Mouse (Mus musculus) limb, embryonic 14.5 days (tissue): ENCODE results near the gene Rab40c. TPM values are rescaled to one million over a fixed set of nuclear protein-coding genes. Genes with fewer than 3 reads are reported as not detected.
A peak's percentile ranks its signal among the peaks of the same experiment; 100 is the strongest.
"Not testable (repeated sequence)": the region's sequence is repeated elsewhere in the genome, so short reads cannot be mapped to it uniquely, and the experiment has no call there.

Experiments used
- ATAC-seq: fragments of 200-750 bp; cut with Nextera tagmentation; 2 replicates; pipeline ENCODE4 v1.8.0; 2017; ENCODE audit warnings: low read depth, moderate number of reproducible peaks, moderate TSS enrichment; ENCODE audit not compliant: low FRiP score
- DNase-seq: peaks from one replicate; pipeline ENCODE4 v3.0.0-alpha.2; 2015; ENCODE audit warnings: low spot score
- H3K27ac ChIP-seq: fragments of 300-500 bp; sonication (generic); replicated peaks from 2 replicates; pipeline ENCODE4 v1.5.1; 2014; ENCODE audit warnings: low read depth, mild to moderate bottlenecking, low read length, moderate library complexity, mixed read lengths
- H3K27me3 ChIP-seq: fragments of 300-500 bp; sonication (generic); 2 replicates; pipeline ENCODE4 v1.6.1; 2014; ENCODE audit warnings: low read length, mixed read lengths; ENCODE audit not compliant: control insufficient read depth, insufficient read depth
- H3K36me3 ChIP-seq: fragments of 300-500 bp; sonication (generic); 2 replicates; pipeline ENCODE4 v1.6.1; 2014; ENCODE audit warnings: mild to moderate bottlenecking, low read length, moderate library complexity, mixed read lengths; ENCODE audit not compliant: control insufficient read depth, insufficient read depth
- H3K4me1 ChIP-seq: fragments of 300-500 bp; sonication (generic); 2 replicates; pipeline ENCODE4 v1.6.1; 2014; ENCODE audit warnings: antibody characterized with exemption, low read length, mixed read lengths; ENCODE audit not compliant: control insufficient read depth, insufficient read depth
- H3K4me2 ChIP-seq: fragments of 300-500 bp; sonication (generic); replicated peaks from 2 replicates; pipeline ENCODE4 v1.6.1; 2014; ENCODE audit warnings: low read depth, mild to moderate bottlenecking, low read length, moderate library complexity; ENCODE audit not compliant: severe bottlenecking
- H3K4me3 ChIP-seq: fragments of 300-500 bp; sonication (generic); replicated peaks from 2 replicates; pipeline ENCODE4 v1.5.1; 2014; ENCODE audit warnings: low read length
- H3K9ac ChIP-seq: fragments of 300-500 bp; sonication (generic); 2 replicates; pipeline ENCODE4 v1.6.1; 2014; ENCODE audit warnings: mild to moderate bottlenecking, low read depth, low read length, moderate library complexity; ENCODE audit not compliant: severe bottlenecking
- H3K9me3 ChIP-seq: fragments of 300-500 bp; sonication (generic); 2 replicates; pipeline ENCODE4 v1.6.1; 2016; ENCODE audit warnings: low read length; ENCODE audit not compliant: control insufficient read depth
- POLR2A ChIP-seq: fragments of 200-500 bp; IDR thresholded peaks from 2 replicates; pipeline ENCODE4 v1.8.0; 2012; ENCODE audit warnings: inconsistent platforms, mild to moderate bottlenecking, moderate library complexity, borderline replicate concordance; ENCODE audit not compliant: insufficient read depth, insufficient read length; ENCODE audit errors: extremely low read depth
- WGBS: fragments of 180-500 bp; shearing (Covaris S2); extraction: QIAGEN DNeasy Blood & Tissue Kit; methylation state at CpG from one replicate; pipeline ENCODE4 v1.1.7; 2014; 5-methylcytosine and 5-hydroxymethylcytosine counted together
- polyA plus RNA-seq, 2 experiments: library from polyadenylated mRNA; depleted of rRNA in 1 of 2; stranded (reverse) in 1 of 2; unstranded in 1 of 2; fragments of >200 nt; fragmentation: Nextera tagmentation in 1 of 2; extraction: Ambion mirVana in 1 of 2; gene quantifications; 2 replicates each; pipeline versions ENCODE4 v1.2.1 to v1.2.3; 2012 to 2014

The Rab40c gene
- polyA plus RNA-seq, 2 experiments = 20.8 to 53.3 TPM

GRCm38 (mm10) chr17:25874148-25874720 is 45.3 kb downstream of the Rab40c start:
- 7% methylated on average over 14 of the region's 14 CpGs for WGBS

GRCm38 (mm10) chr17:25873405-25874147 is 46.0 kb downstream of the Rab40c start:
- 0 out of 2 replicates have a peak overlapping the region, but pooled peaks have one; percentile 77 for H3K4me3 ChIP-seq
- H3K9ac ChIP-seq = no peak overlapping the region

More at GRCm38 (mm10) chr17:25874148-25874720, 45.3 kb downstream of the Rab40c start:
- H3K4me2 ChIP-seq = peak overlapping the region; percentile 88
- H3K36me3 ChIP-seq = peaks cover 17% of the 10 kb centered on the region
- DNase-seq (no peak), ATAC-seq (no peak)
- no peak for TF ChIP-seq POLR2A
- no peaks in the 10 kb centered on the region for H3K9me3 ChIP-seq
- peak overlapping the region; percentile 77 for H3K4me3 ChIP-seq
- peak overlapping the region; percentile 45 for H3K9ac ChIP-seq
- H3K4me1 ChIP-seq = peaks cover 10% of the 10 kb centered on the region
- peak overlapping the region; percentile 76 for H3K27ac ChIP-seq
- H3K27me3 ChIP-seq = no peaks in the 10 kb centered on the region

GRCm38 (mm10) chr17:25872676-25873075 is 46.9 kb downstream of the Rab40c start:
- H3K27ac ChIP-seq = no peak overlapping the region
- ATAC-seq = no peak
- no peak overlapping the region for H3K4me3 ChIP-seq
- H3K36me3 ChIP-seq = peaks cover 2% of the 10 kb centered on the region; the same call in 1 of the 2 replicates
- DNase-seq = no peak
- H3K27me3 ChIP-seq = no peaks in the 10 kb centered on the region
- H3K4me1 ChIP-seq = peaks cover 18% of the 10 kb centered on the region
- 80% methylated on average over 3 of the region's 3 CpGs for WGBS
- H3K4me2 ChIP-seq = no peak overlapping the region
- no peak overlapping the region for H3K9ac ChIP-seq
- no peaks in the 10 kb centered on the region for H3K9me3 ChIP-seq
- no peak for TF ChIP-seq POLR2A

More at GRCm38 (mm10) chr17:25873405-25874147, 46.0 kb downstream of the Rab40c start:
- no peak for TF ChIP-seq POLR2A
- ATAC-seq (no peak), DNase-seq (no peak)
- Histone ChIP-seq H3K4me1 (peaks cover 15% of the 10 kb centered on the region), H3K27ac (no peak overlapping the region), H3K9me3 (no peaks in the 10 kb centered on the region), H3K27me3 (no peaks in the 10 kb centered on the region), H3K36me3 (peaks cover 11% of the 10 kb centered on the region), H3K4me2 (peak overlapping the region; percentile 88; the same call in 1 of the 2 replicates)
- WGBS = 79% methylated on average over 11 of the region's 11 CpGs

GRCm38 (mm10) chr17:25871566-25871965 is 48.0 kb downstream of the Rab40c start:
- DNase-seq, ATAC-seq, H3K9ac ChIP-seq, H3K27ac ChIP-seq, H3K27me3 ChIP-seq, H3K4me3 ChIP-seq, H3K36me3 ChIP-seq, H3K9me3 ChIP-seq, H3K4me2 ChIP-seq: not testable (repeated sequence)
- H3K4me1 ChIP-seq = peaks cover 20% of the 10 kb centered on the region

GRCm38 (mm10) chr17:25869954-25870353 is 49.6 kb downstream of the Rab40c start:
- Histone ChIP-seq H3K27ac (no peak overlapping the region), H3K27me3 (no peaks in the 10 kb centered on the region), H3K4me1 (peaks cover 12% of the 10 kb centered on the region), H3K9me3 (no peaks in the 10 kb centered on the region), H3K9ac (no peak overlapping the region), H3K4me3 (no peak overlapping the region), H3K4me2 (no peak overlapping the region), H3K36me3 (no peaks in the 10 kb centered on the region)
- WGBS = 92% methylated on average over 2 of the region's 2 CpGs
- no peak for TF ChIP-seq POLR2A
- no peak for DNase-seq
- ATAC-seq = no peak
